Comparison of ENCODE assay signal across 8 mouse cellular contexts in genomic region chr1:182340821-182341781, GRCm38 (mm10). TPM values are rescaled to one million over a fixed set of nuclear protein-coding genes. Genes with fewer than 3 reads are reported as not detected.
DNase-seq lines count a peak whose midpoint lies in the region; ATAC-seq and TF ChIP-seq lines count a peak whose summit lies in the region.

TSS of gene Fbxo28 (minus strand) at chr1:182341629.

- under 1% methylated on average over 88 of the region's 93 CpGs for WGBS in forebrain, embryonic 16.5 days
- WGBS in lung, embryonic 14.5 days, result under 1% methylated on average over 91 of the region's 93 CpGs
- WGBS in olfactory bulb, adult 2 months, result under 1% methylated on average over 93 of the region's 93 CpGs
- 1% methylated on average over 92 of the region's 93 CpGs for WGBS in thymus, adult 2 months

- H3K4me3 ChIP-seq in ES-E14 (ENCODE audit: insufficient read depth in 1 of 2, low read depth in 1 of 2, low read length in 2 of 2, poor library complexity in 1 of 2, severe bottlenecking in 1 of 2), result peak within 1 kb of the TSS; percentile 97 to 100
- H3K4me3 ChIP-seq in forebrain, embryonic 16.5 days (replicated peaks; ENCODE audit: low read length), result peak within 1 kb of the TSS; percentile 95
- H3K4me3 ChIP-seq in layer of hippocampus, adult 2 months, result peak within 1 kb of the TSS; percentile 88
- H3K4me3 ChIP-seq in lung, embryonic 14.5 days (ENCODE audit: low read depth, low read length), result peak within 1 kb of the TSS; percentile 99
- peak within 1 kb of the TSS; percentile 98 for H3K4me3 ChIP-seq in olfactory bulb, adult 2 months (ENCODE audit: insufficient read depth, low read depth, low read length)
- H3K4me3 ChIP-seq in thymus, adult 2 months (ENCODE audit: control insufficient read depth, insufficient read depth, low read length), result peak within 1 kb of the TSS; percentile 76

- no peaks in the 10 kb centered on the region for H3K27me3 ChIP-seq in forebrain, embryonic 16.5 days (replicated peaks; ENCODE audit: control insufficient read depth, insufficient read depth, low read length)
- no peaks in the 10 kb centered on the region for H3K27me3 ChIP-seq in lung, embryonic 14.5 days (ENCODE audit: insufficient read depth, low read length)
- H3K27me3 ChIP-seq in thymus, adult 2 months (ENCODE audit: control insufficient read depth, insufficient read depth, low read length), result no peaks in the 10 kb centered on the region

- no peak for TF ChIP-seq CTCF in layer of hippocampus, adult 2 months (conservative IDR thresholded peaks at IDR 0.05)
- TF ChIP-seq CTCF in lung, embryonic 14.5 days (IDR thresholded peaks at IDR 0.05; ENCODE audit: low read depth), result no peak
- no peak for TF ChIP-seq CTCF in olfactory bulb, adult 2 months (IDR thresholded peaks at IDR 0.05; ENCODE audit: insufficient read depth, low read depth, low read length)
- no peak for TF ChIP-seq CTCF in thymus, adult 2 months (IDR thresholded peaks at IDR 0.05; ENCODE audit: borderline replicate concordance, control insufficient read depth, extremely low read depth, insufficient read depth, low read length, poor library complexity)

- peak; percentile 98 for ATAC-seq in forebrain, embryonic 16.5 days
- peak; percentile 98 for ATAC-seq in lung, embryonic 14.5 days (ENCODE audit: insufficient read depth)

- in situ Hi-C loops in ES-E14 (cut with MboI; ENCODE audit: low sequenced_read_pairs in 2 of 2, unreplicated experiment in 2 of 2), result no loop called here

- H3K9me3 ChIP-seq in ES-E14 (ENCODE audit: control insufficient read depth, insufficient read depth, low read depth, low read length), result no peaks in the 10 kb centered on the region
- no peaks in the 10 kb centered on the region for H3K9me3 ChIP-seq in forebrain, embryonic 16.5 days (ENCODE audit: control insufficient read depth, low read length)
- no peaks in the 10 kb centered on the region for H3K9me3 ChIP-seq in lung, embryonic 14.5 days (ENCODE audit: low read depth, low read length)

- peak; percentile 85 for DNase-seq in ES-E14 (ENCODE audit: low read depth, low spot score)
- DNase-seq in cerebellum, adult 11-12 months, result peak; percentile 86
- DNase-seq in heart, postnatal 36 days, result peak; percentile 84 to 86
- DNase-seq in layer of hippocampus, adult 2 months (ENCODE audit: low spot score in 2 of 2), result peak; percentile 85 to 87
- DNase-seq in lung, embryonic 14.5 days, result peak; percentile 94
- DNase-seq in thymus, adult 2 months, result peak; percentile 83

- peak within 1 kb of the TSS; percentile 66 for H3K4me2 ChIP-seq in forebrain, embryonic 16.5 days (ENCODE audit: low read length)
- H3K4me2 ChIP-seq in lung, embryonic 14.5 days, result peak within 1 kb of the TSS; percentile 85

- TF ChIP-seq POLR2A in olfactory bulb, adult 2 months (IDR thresholded peaks at IDR 0.05; ENCODE audit: insufficient read depth, low read depth, low read length), result peak; percentile 77
- TF ChIP-seq POLR2A in thymus, adult 2 months (IDR thresholded peaks at IDR 0.05; ENCODE audit: control insufficient read depth, extremely low read depth, insufficient read depth, low read length, poor library complexity), result peak; percentile 70

- peaks cover 7 to 11% of the 10 kb centered on the region in 2 experiments; a peak in 3 of 4 replicates for H3K4me1 ChIP-seq in ES-E14 (ENCODE audit: control insufficient read depth in 2 of 2, insufficient read depth in 2 of 2, low read length in 2 of 2, poor library complexity in 1 of 2)
- peaks cover 25% of the 10 kb centered on the region for H3K4me1 ChIP-seq in forebrain, embryonic 16.5 days (replicated peaks; ENCODE audit: control insufficient read depth, insufficient read depth, low read length)
- H3K4me1 ChIP-seq in lung, embryonic 14.5 days (ENCODE audit: insufficient read depth), result peaks cover 13% of the 10 kb centered on the region
- peaks cover 8% of the 10 kb centered on the region for H3K4me1 ChIP-seq in olfactory bulb, adult 2 months (ENCODE audit: control insufficient read depth, insufficient read depth, low read length)
- H3K4me1 ChIP-seq in thymus, adult 2 months (replicated peaks; ENCODE audit: control insufficient read depth, insufficient read depth, low read length), result peaks cover 8% of the 10 kb centered on the region

- peaks cover 3% of the 10 kb centered on the region; the same call in 1 of the 2 replicates for H3K36me3 ChIP-seq in ES-E14 (ENCODE audit: control insufficient read depth, insufficient read depth, low read length, poor library complexity, severe bottlenecking)
- H3K36me3 ChIP-seq in forebrain, embryonic 16.5 days (ENCODE audit: control insufficient read depth, insufficient read depth), result no peaks in the 10 kb centered on the region
- no peaks in the 10 kb centered on the region for H3K36me3 ChIP-seq in lung, embryonic 14.5 days (ENCODE audit: insufficient read depth)
- H3K36me3 ChIP-seq in thymus, adult 2 months (ENCODE audit: control insufficient read depth, insufficient read depth, low read length), result no peaks in the 10 kb centered on the region

- intact Hi-C loops in heart, postnatal 36 days (cut with DNase I), result loop anchor here (2.0 kb wide), 1 partner anchor 58 kb away; the partner anchor contains the start of gene Degs1

- peak within 1 kb of the TSS; percentile 56 for H3K27ac ChIP-seq in ES-E14 (ENCODE audit: insufficient read depth, low read depth, low read length, poor library complexity, severe bottlenecking)
- H3K27ac ChIP-seq in forebrain, embryonic 16.5 days (ENCODE audit: low read length), result peak within 1 kb of the TSS; percentile 96
- peak within 1 kb of the TSS; percentile 97 for H3K27ac ChIP-seq in layer of hippocampus, adult 2 months
- peak within 1 kb of the TSS; percentile 83 for H3K27ac ChIP-seq in lung, embryonic 14.5 days (ENCODE audit: low read depth)
- peak within 1 kb of the TSS; percentile 98 for H3K27ac ChIP-seq in olfactory bulb, adult 2 months (ENCODE audit: insufficient read depth, low read depth, low read length)
- peak within 1 kb of the TSS; percentile 51 for H3K27ac ChIP-seq in thymus, adult 2 months (ENCODE audit: control insufficient read depth, insufficient read depth, low read length)

- peak within 1 kb of the TSS; percentile 99 for H3K9ac ChIP-seq in ES-E14 (ENCODE audit: insufficient read depth, low read depth, low read length, poor library complexity, severe bottlenecking)
- peak within 1 kb of the TSS; percentile 98 for H3K9ac ChIP-seq in forebrain, embryonic 16.5 days (replicated peaks; ENCODE audit: low read depth, low read length)
- H3K9ac ChIP-seq in lung, embryonic 14.5 days, result peak within 1 kb of the TSS; percentile 98

TF ChIP-seq in ES-E14, 5 proteins besides CTCF, POLR2A, EP300 and RAD21:
- TF ChIP-seq MAFK (IDR thresholded peaks at IDR 0.05; ENCODE audit: insufficient read depth, low read depth, low read length), result no peak
- peak; percentile 51; the same call in 1 of the 2 replicates for TF ChIP-seq HCFC1 (IDR thresholded peaks at IDR 0.05; ENCODE audit: borderline replicate concordance, insufficient read depth, low read length)

RNA-seq across cellular contexts. Expression of gene Fbxo28, which starts in this region (rescaled TPM):
- 25.8 TPM in 2 replicates for total RNA-seq in ES-E14 (2012; rRNA removed)
- polyA plus RNA-seq in forebrain, embryonic 16.5 days (2015; fragmentation: Nextera tagmentation; extraction: Ambion mirVana), result 30.3 and 36.3 TPM in 2 replicates
- total RNA-seq in heart, postnatal 36 days (2021), result 10 to 100 TPM; 22.8 to 24.4 TPM
- 10 to 100 TPM; 46.3 to 46.7 TPM for total RNA-seq in layer of hippocampus, adult 2 months (2021)
- 23.1 and 27.2 TPM in 2 replicates for polyA plus RNA-seq in lung, embryonic 14.5 days (2014; fragmentation: Nextera tagmentation; extraction: Ambion mirVana)
- polyA plus RNA-seq in olfactory bulb, adult 2 months (2012; ENCODE audit: insufficient read depth, insufficient read length, low replicate concordance, missing spikeins), result not detected in 2 replicates
- 23.3 and 28.3 TPM in 2 replicates for polyA plus RNA-seq in thymus, adult 2 months (2012; rRNA removed)

Comparison
In these comparisons a context has a peak if more than half of its experiments do, and no peak if none do; other contexts are left out.
1. Peak in every context shown above with its lines: DNase-seq, ATAC-seq, H3K4me3 ChIP-seq and H3K27ac ChIP-seq.
2. RNA of gene Fbxo28 (polyA plus RNA-seq): 30.3 to 36.3 TPM in forebrain, embryonic 16.5 days, 23.3 to 28.3 TPM in thymus, adult 2 months and 23.1 to 27.2 TPM in lung, embryonic 14.5 days; not detected in olfactory bulb, adult 2 months; every median in the first group is over 10 times any median in the second.